Mouse (Mus musculus): ENCODE measurements around the gene Asgr1. TPM values are rescaled to one million over a fixed set of nuclear protein-coding genes. Genes with fewer than 3 reads are reported as not detected.

Gene Asgr1
- total and polyA plus RNA-seq, 3 experiments: not detected

DNA sequence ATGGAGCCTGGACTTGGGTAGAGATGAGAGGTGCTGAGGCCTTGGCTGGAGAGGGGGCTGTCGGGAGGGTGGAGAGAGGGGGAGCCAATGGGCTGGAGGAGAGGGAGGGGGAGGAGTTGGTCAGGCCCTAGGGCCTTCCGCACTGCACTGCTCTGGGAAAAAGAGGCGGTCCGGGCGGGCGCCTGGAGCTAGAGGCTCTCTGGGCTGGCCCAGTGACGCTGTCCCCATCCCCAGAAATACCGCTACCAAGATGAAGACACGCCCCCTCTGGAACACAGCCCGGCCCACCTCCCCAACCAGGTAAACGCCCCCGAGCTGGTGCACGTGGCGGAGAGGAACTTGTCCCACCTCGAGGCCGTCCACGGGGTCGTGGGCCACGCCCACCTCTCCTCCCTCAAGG is 27.2 kb upstream of the Asgr1 start:
- dilution Hi-C loops (cut with MboI; ENCODE audit: extremely low pct_ligation_motif_present, extremely low pct_unique_long_range_greater_than_20kb, low sequenced_read_pairs) (no loop called here), in situ Hi-C loops (cut with MboI; ENCODE audit: low pct_ligation_motif_present, low pct_unique_long_range_greater_than_20kb, low sequenced_read_pairs) (no loop called here)
- Histone ChIP-seq H3K27ac (ENCODE audit: insufficient read depth, low read depth) (no peak overlapping the region), H3K4me3 (replicated peaks in 1 of 3; ENCODE audit: low read depth in 2 of 3, low read length in 2 of 3, poor library complexity in 1 of 3) (no peak overlapping the region), H3K9ac (ENCODE audit: insufficient read depth, low read depth) (no peak overlapping the region), H3K4me2 (ENCODE audit: insufficient read depth, low read depth, poor library complexity, severe bottlenecking) (no peak overlapping the region), H3K36me3 (replicated peaks in 1 of 2; ENCODE audit: control insufficient read depth in 1 of 2, insufficient read depth in 1 of 2, low read length in 1 of 2) (peaks cover 9 to 12% of the 10 kb centered on the region in 2 experiments), H3K27me3 (replicated peaks) (peaks cover 13% of the 10 kb centered on the region), H3K79me2 (replicated peaks; ENCODE audit: control insufficient read depth, extremely low read depth, insufficient read depth, poor library complexity, severe bottlenecking) (no peaks in the 10 kb centered on the region), H3K4me1 (ENCODE audit: control insufficient read depth in 1 of 2, insufficient read depth in 2 of 2) (peaks cover 19 to 40% of the 10 kb centered on the region in 2 experiments), H3K9me3 (replicated peaks; ENCODE audit: low read length) (no peaks in the 10 kb centered on the region)
- no peak for DNase-seq (ENCODE audit: extremely low read depth)
- TF ChIP-seq BHLHE40 (IDR thresholded peaks at IDR 0.05; ENCODE audit: low read depth, low read length): no peak
- TF ChIP-seq RAD21 (IDR thresholded peaks at IDR 0.05; ENCODE audit: low read depth, low read length): no peak
- no peak for TF ChIP-seq ZMIZ1 (IDR thresholded peaks at IDR 0.05; ENCODE audit: low read depth, low read length)
- no peak for TF ChIP-seq USF2 (conservative IDR thresholded peaks at IDR 0.05; ENCODE audit: low read depth, low read length)
- no peak for TF ChIP-seq POLR2AphosphoS2 (IDR thresholded peaks at IDR 0.05; ENCODE audit: low read depth, low read length)
- no peak for TF ChIP-seq GABPA (IDR thresholded peaks at IDR 0.05; ENCODE audit: insufficient replicate concordance, low read depth, low read length)
- no peak for TF ChIP-seq MAFK (IDR thresholded peaks at IDR 0.05; ENCODE audit: insufficient replicate concordance, low read length)
- no peak for TF ChIP-seq MEF2A (IDR thresholded peaks at IDR 0.05; ENCODE audit: borderline replicate concordance, low read depth, low read length)
- no peak for TF ChIP-seq JUND (conservative IDR thresholded peaks at IDR 0.05; ENCODE audit: low read depth, low read length)
- TF ChIP-seq USF1 (IDR thresholded peaks at IDR 0.05; ENCODE audit: low read depth, low read length): no peak
- no peak for TF ChIP-seq ZNF384 (IDR thresholded peaks at IDR 0.05; ENCODE audit: low read depth, low read length)
- TF ChIP-seq CHD2 (IDR thresholded peaks at IDR 0.05; ENCODE audit: low read length): no peak
- TF ChIP-seq SMC3 (IDR thresholded peaks at IDR 0.05; ENCODE audit: low read depth, low read length): no peak
- TF ChIP-seq JUN (IDR thresholded peaks at IDR 0.05; ENCODE audit: insufficient read depth, low read depth, low read length): no peak
- no peak for TF ChIP-seq ELF1 (IDR thresholded peaks at IDR 0.05; ENCODE audit: low read depth, low read length)
- no peak for TF ChIP-seq MAZ (IDR thresholded peaks at IDR 0.05; ENCODE audit: low read depth, low read length)
- no peak for TF ChIP-seq UBTF (IDR thresholded peaks at IDR 0.05; ENCODE audit: low read depth, low read length)
- no peak for TF ChIP-seq NELFE (IDR thresholded peaks at IDR 0.05; ENCODE audit: low read depth, low read length)
- no peak for TF ChIP-seq TBP (conservative IDR thresholded peaks at IDR 0.05; ENCODE audit: low read depth, low read length)
- no peak for TF ChIP-seq MAX (IDR thresholded peaks at IDR 0.05; ENCODE audit: low read length)

GRCm38 (mm10) chr11:70027397-70027796 is 26.5 kb upstream of the Asgr1 start:
- dilution Hi-C loops (cut with MboI; ENCODE audit: extremely low pct_ligation_motif_present, extremely low pct_unique_long_range_greater_than_20kb, low sequenced_read_pairs) (no loop called here), in situ Hi-C loops (cut with MboI; ENCODE audit: low pct_ligation_motif_present, low pct_unique_long_range_greater_than_20kb, low sequenced_read_pairs) (no loop called here)
- Histone ChIP-seq H3K9me3 (replicated peaks; ENCODE audit: low read length) (no peaks in the 10 kb centered on the region), H3K27me3 (replicated peaks) (peaks cover 9% of the 10 kb centered on the region), H3K4me3 (replicated peaks in 1 of 3; ENCODE audit: low read depth in 2 of 3, low read length in 2 of 3, poor library complexity in 1 of 3) (no peak overlapping the region), H3K27ac (ENCODE audit: insufficient read depth, low read depth) (no peak overlapping the region), H3K36me3 (replicated peaks in 1 of 2; ENCODE audit: control insufficient read depth in 1 of 2, insufficient read depth in 1 of 2, low read length in 1 of 2) (peaks cover 11 to 19% of the 10 kb centered on the region in 2 experiments), H3K79me2 (replicated peaks; ENCODE audit: control insufficient read depth, extremely low read depth, insufficient read depth, poor library complexity, severe bottlenecking) (no peaks in the 10 kb centered on the region), H3K4me2 (ENCODE audit: insufficient read depth, low read depth, poor library complexity, severe bottlenecking) (no peak overlapping the region), H3K4me1 (ENCODE audit: control insufficient read depth in 1 of 2, insufficient read depth in 2 of 2) (peaks cover 19 to 37% of the 10 kb centered on the region in 2 experiments), H3K9ac (ENCODE audit: insufficient read depth, low read depth) (no peak overlapping the region)
- TF ChIP-seq NRF1 (IDR thresholded peaks at IDR 0.05; ENCODE audit: low read depth, low read length): no peak
- TF ChIP-seq E2F4 (IDR thresholded peaks at IDR 0.05; ENCODE audit: insufficient replicate concordance, low read depth, low read length): no peak
- no peak for TF ChIP-seq POLR2AphosphoS2 (IDR thresholded peaks at IDR 0.05; ENCODE audit: low read depth, low read length)
- no peak for TF ChIP-seq BHLHE40 (IDR thresholded peaks at IDR 0.05; ENCODE audit: low read depth, low read length)
- no peak for TF ChIP-seq RCOR1 (conservative IDR thresholded peaks at IDR 0.05; ENCODE audit: low read depth, low read length)
- TF ChIP-seq EP300 (IDR thresholded peaks at IDR 0.05; ENCODE audit: low read length): no peak
- no peak for TF ChIP-seq JUN (IDR thresholded peaks at IDR 0.05; ENCODE audit: insufficient read depth, low read depth, low read length)
- no peak for TF ChIP-seq POLR2A (IDR thresholded peaks at IDR 0.05; ENCODE audit: low read depth, low read length)
- no peak for TF ChIP-seq TCF12 (IDR thresholded peaks at IDR 0.05; ENCODE audit: low read depth, low read length)
- no peak for TF ChIP-seq SIN3A (IDR thresholded peaks at IDR 0.05; ENCODE audit: low read length)
- TF ChIP-seq JUND (conservative IDR thresholded peaks at IDR 0.05; ENCODE audit: low read depth, low read length): no peak
- no peak for TF ChIP-seq HCFC1 (IDR thresholded peaks at IDR 0.05; ENCODE audit: low read depth, low read length)
- no peak for TF ChIP-seq RAD21 (IDR thresholded peaks at IDR 0.05; ENCODE audit: low read depth, low read length)
- TF ChIP-seq SMC3 (IDR thresholded peaks at IDR 0.05; ENCODE audit: low read depth, low read length): no peak
- no peak for TF ChIP-seq MAZ (IDR thresholded peaks at IDR 0.05; ENCODE audit: low read depth, low read length)
- TF ChIP-seq ZNF384 (IDR thresholded peaks at IDR 0.05; ENCODE audit: low read depth, low read length): no peak
- no peak for TF ChIP-seq MAX (IDR thresholded peaks at IDR 0.05; ENCODE audit: low read length)
- TF ChIP-seq TBP (conservative IDR thresholded peaks at IDR 0.05; ENCODE audit: low read depth, low read length): no peak
- TF ChIP-seq CHD1 (IDR thresholded peaks at IDR 0.05; ENCODE audit: low read depth, low read length): no peak
- TF ChIP-seq ETS1 (conservative IDR thresholded peaks at IDR 0.05; ENCODE audit: low read depth, low read length): no peak
- DNase-seq (ENCODE audit: extremely low read depth): no peak
